ENCODE assay signal across 8 mouse cellular contexts in genomic region chr19:37376841-37377240, GRCm38 (mm10). TPM values are rescaled to one million over a fixed set of nuclear protein-coding genes. Genes with fewer than 3 reads are reported as not detected.
DNase-seq lines count a peak whose midpoint lies in the region; ATAC-seq and TF ChIP-seq lines count a peak whose summit lies in the region.

No protein-coding gene starts in this region.

- no peaks in the 10 kb centered on the region for H3K9me3 ChIP-seq in hindbrain, embryonic 13.5 days
- H3K9me3 ChIP-seq in midbrain, embryonic 16.5 days (replicated peaks; ENCODE audit: control insufficient read depth, low read length, poor library complexity, severe bottlenecking) = no peaks in the 10 kb centered on the region

- intact Hi-C loops in left cerebral cortex, postnatal 10 days (cut with DNase I) = loop anchor here (2.0 kb wide), 1 partner anchor 458 kb away; the partner anchor contains the start of gene Fgfbp3

- under 1% methylated on average over 11 of the region's 11 CpGs for WGBS in liver, adult 2 months
- 3% methylated on average over 11 of the region's 11 CpGs for WGBS in hindbrain, embryonic 13.5 days
- WGBS in midbrain, embryonic 16.5 days = 2% methylated on average over 11 of the region's 11 CpGs

- no peak for DNase-seq in liver, adult 2 months (ENCODE audit: extremely low read depth, low read depth, low spot score)
- DNase-seq in liver = no peak
- no peak for DNase-seq in urinary bladder, postnatal 4 days (ENCODE audit: low spot score in 2 of 2)
- DNase-seq in spleen, adult 12 weeks (ENCODE audit: low spot score) = no peak
- DNase-seq in left cerebral cortex, postnatal 10 days (ENCODE audit: extremely low spot score in 1 of 2, low spot score in 2 of 2) = no peak

- H3K27me3 ChIP-seq in liver, adult 2 months (ENCODE audit: control insufficient read depth, insufficient read depth, low read length) = no peaks in the 10 kb centered on the region
- no peaks in the 10 kb centered on the region for H3K27me3 ChIP-seq in hindbrain, embryonic 13.5 days
- no peaks in the 10 kb centered on the region for H3K27me3 ChIP-seq in midbrain, embryonic 16.5 days (ENCODE audit: control insufficient read depth, insufficient read depth, low read depth, low read length)

- no peaks in the 10 kb centered on the region for H3K36me3 ChIP-seq in liver, adult 2 months (ENCODE audit: control insufficient read depth, insufficient read depth, low read length)
- H3K36me3 ChIP-seq in hindbrain, embryonic 13.5 days = no peaks in the 10 kb centered on the region
- no peaks in the 10 kb centered on the region for H3K36me3 ChIP-seq in midbrain, embryonic 16.5 days (ENCODE audit: control insufficient read depth, insufficient read depth, low read length)

- TF ChIP-seq POLR2A in liver, adult 2 months (IDR thresholded peaks at IDR 0.05; ENCODE audit: extremely low read depth, insufficient read depth, low read length) = no peak

- H3K4me1 ChIP-seq in liver, adult 2 months (ENCODE audit: control insufficient read depth, insufficient read depth, low read length) = peaks cover 3% of the 10 kb centered on the region; the same call in 1 of the 2 replicates
- no peaks in the 10 kb centered on the region for H3K4me1 ChIP-seq in brown adipose tissue, adult 24 weeks (ENCODE audit: control insufficient read depth, insufficient read depth, insufficient read length, low read length)
- H3K4me1 ChIP-seq in hindbrain, embryonic 13.5 days (replicated peaks) = peaks cover 21% of the 10 kb centered on the region
- peaks cover 11% of the 10 kb centered on the region; the same call in 1 of the 2 replicates for H3K4me1 ChIP-seq in midbrain, embryonic 16.5 days (ENCODE audit: control insufficient read depth, insufficient read depth, low read length)

- ATAC-seq in hindbrain, embryonic 13.5 days (ENCODE audit: low FRiP score) = no peak
- ATAC-seq in midbrain, embryonic 16.5 days = no peak

- H3K79me2 ChIP-seq in liver, adult 2 months (ENCODE audit: control insufficient read depth, insufficient read depth, low read length) = peaks cover 3% of the 10 kb centered on the region; the same call in 1 of the 2 replicates

- no peak overlapping the region for H3K27ac ChIP-seq in liver, adult 2 months (replicated peaks; ENCODE audit: insufficient read depth, low read depth, low read length)
- no peak overlapping the region for H3K27ac ChIP-seq in brown adipose tissue, adult 24 weeks (replicated peaks; ENCODE audit: low read depth, low read length)
- H3K27ac ChIP-seq in hindbrain, embryonic 13.5 days = no peak overlapping the region
- no peak overlapping the region for H3K27ac ChIP-seq in midbrain, embryonic 16.5 days (ENCODE audit: low read length)

- H3K4me3 ChIP-seq in liver, adult 2 months (ENCODE audit: insufficient read depth, low read depth, low read length) = peak overlapping the region; percentile 84
- H3K4me3 ChIP-seq in brown adipose tissue, adult 24 weeks (ENCODE audit: insufficient read depth, low read depth, low read length) = peak overlapping the region; percentile 80
- H3K4me3 ChIP-seq in hindbrain, embryonic 13.5 days = peak overlapping the region; percentile 75
- peak overlapping the region; percentile 81 for H3K4me3 ChIP-seq in midbrain, embryonic 16.5 days (ENCODE audit: low read depth, low read length)

- peak overlapping the region; percentile 81 for H3K4me2 ChIP-seq in hindbrain, embryonic 13.5 days
- H3K4me2 ChIP-seq in midbrain, embryonic 16.5 days (ENCODE audit: low read length) = peak overlapping the region; percentile 67

- no peak for TF ChIP-seq CTCF in liver, adult 2 months (IDR thresholded peaks at IDR 0.05; ENCODE audit: low read depth, low read length)

- no peak overlapping the region for H3K9ac ChIP-seq in liver, adult 2 months (ENCODE audit: low read depth, low read length)
- 0 out of 2 replicates have a peak overlapping the region, but pooled peaks have one; percentile 65 for H3K9ac ChIP-seq in hindbrain, embryonic 13.5 days
- H3K9ac ChIP-seq in midbrain, embryonic 16.5 days (ENCODE audit: low read depth, low read length) = no peak overlapping the region

RNA-seq across cellular contexts. Expression of gene Kif11, which starts 0.6 kb away (rescaled TPM):
- 0.55 and 1.7 TPM in 2 replicates for total RNA-seq in liver, adult 2 months (2014; rRNA removed)
- polyA plus RNA-seq in liver, adult 2 months (2012; rRNA removed) = 0.11 and 0.19 TPM in 2 replicates
- polyA plus RNA-seq in brown adipose tissue, adult 24 weeks (2012; ENCODE audit: insufficient read depth, insufficient read length, missing spikeins) = 0.20 TPM in 1 of 2 replicates, not detected in the other
- polyA plus RNA-seq in hindbrain, embryonic 13.5 days (2015; fragmentation: Nextera tagmentation; extraction: Ambion mirVana) = 13.5 and 14.3 TPM in 2 replicates
- 6.3 and 7.7 TPM in 2 replicates for polyA plus RNA-seq in midbrain, embryonic 16.5 days (2015; fragmentation: Nextera tagmentation; extraction: Ambion mirVana)
- 1 to 10 TPM; 3.2 to 3.3 TPM for total RNA-seq in left cerebral cortex, postnatal 10 days (2021)

RNA-seq across cellular contexts. Expression of gene Ide, which starts 39.2 kb away (rescaled TPM):
- total RNA-seq in liver, adult 2 months (2014; rRNA removed) = 35.3 and 39.9 TPM in 2 replicates
- 18.4 and 21.8 TPM in 2 replicates for polyA plus RNA-seq in liver, adult 2 months (2012; rRNA removed)
- polyA plus RNA-seq in brown adipose tissue, adult 24 weeks (2012; ENCODE audit: insufficient read depth, insufficient read length, missing spikeins) = 88.9 and 118 TPM in 2 replicates
- polyA plus RNA-seq in hindbrain, embryonic 13.5 days (2015; fragmentation: Nextera tagmentation; extraction: Ambion mirVana) = 35.3 and 35.7 TPM in 2 replicates
- polyA plus RNA-seq in midbrain, embryonic 16.5 days (2015; fragmentation: Nextera tagmentation; extraction: Ambion mirVana) = 37.8 and 41.9 TPM in 2 replicates
- 10 to 100 TPM; 59.3 to 89.4 TPM for total RNA-seq in left cerebral cortex, postnatal 10 days (2021)

RNA-seq across cellular contexts. Expression of gene Hhex, which starts 57.8 kb away (rescaled TPM):
- total RNA-seq in liver, adult 2 months (2014; rRNA removed) = 15.9 and 28.4 TPM in 2 replicates
- polyA plus RNA-seq in liver, adult 2 months (2012; rRNA removed) = 73.0 and 107 TPM in 2 replicates
- polyA plus RNA-seq in brown adipose tissue, adult 24 weeks (2012; ENCODE audit: insufficient read depth, insufficient read length, missing spikeins) = 2.9 and 4.0 TPM in 2 replicates
- polyA plus RNA-seq in hindbrain, embryonic 13.5 days (2015; fragmentation: Nextera tagmentation; extraction: Ambion mirVana) = 6.7 and 7.2 TPM in 2 replicates
- 4.6 TPM in 2 replicates for polyA plus RNA-seq in midbrain, embryonic 16.5 days (2015; fragmentation: Nextera tagmentation; extraction: Ambion mirVana)
- total RNA-seq in left cerebral cortex, postnatal 10 days (2021) = 1 to 10 TPM; 2.8 to 3.4 TPM
